Mouse (Mus musculus) forebrain, embryonic 16.5 days (tissue): Measurements from ENCODE around the gene Vasp. TPM values are rescaled to one million over a fixed set of nuclear protein-coding genes. Genes with fewer than 3 reads are reported as not detected.

Experiments
- ATAC-seq: fragments of 200-750 bp; cut with Nextera tagmentation; 2 replicates; pipeline ENCODE4 v1.8.0; 2017; ENCODE audit warnings: mild to moderate bottlenecking, moderate library complexity
- H3K27ac ChIP-seq: fragments of 300-500 bp; sonication (generic); 2 replicates; pipeline ENCODE4 v1.5.1; 2014; ENCODE audit warnings: low read length, control low read depth
- H3K27me3 ChIP-seq: fragments of 300-500 bp; sonication (generic); replicated peaks from 2 replicates; pipeline ENCODE4 v1.6.1; 2014; ENCODE audit warnings: low read length; ENCODE audit not compliant: control insufficient read depth, insufficient read depth
- H3K36me3 ChIP-seq: fragments of 300-500 bp; sonication (generic); 2 replicates; pipeline ENCODE4 v1.6.1; 2014; ENCODE audit not compliant: control insufficient read depth, insufficient read depth
- H3K4me1 ChIP-seq: fragments of 300-500 bp; sonication (generic); replicated peaks from 2 replicates; pipeline ENCODE4 v1.6.1; 2014; ENCODE audit warnings: low read length; ENCODE audit not compliant: control insufficient read depth, insufficient read depth
- H3K4me2 ChIP-seq: fragments of 300-500 bp; sonication (generic); 2 replicates; pipeline ENCODE4 v1.6.1; 2014; ENCODE audit warnings: mild to moderate bottlenecking, low read length, control low read depth
- H3K4me3 ChIP-seq: fragments of 300-500 bp; sonication (generic); replicated peaks from 2 replicates; pipeline ENCODE4 v1.5.1; 2014; ENCODE audit warnings: mild to moderate bottlenecking, low read length, control low read depth
- H3K9ac ChIP-seq: fragments of 300-500 bp; sonication (generic); replicated peaks from 2 replicates; pipeline ENCODE4 v1.6.1; 2014; ENCODE audit warnings: low read depth, low read length, control low read depth
- H3K9me3 ChIP-seq: fragments of 300-500 bp; sonication (generic); 2 replicates; pipeline ENCODE4 v1.6.1; 2016; ENCODE audit warnings: low read length; ENCODE audit not compliant: control insufficient read depth
- WGBS: fragments of 180-500 bp; shearing (Covaris S2); extraction: QIAGEN DNeasy Blood & Tissue Kit; methylation state at CpG from one replicate; pipeline ENCODE4 v1.1.7; 2014; 5-methylcytosine and 5-hydroxymethylcytosine counted together
- polyA plus RNA-seq: library from polyadenylated mRNA; unstranded; fragments of >200 nt; fragmentation: Nextera tagmentation; extraction: Ambion mirVana; gene quantifications from 2 replicates; pipeline ENCODE4 v1.2.1, GENCODE M21; 2015

The Vasp gene
- polyA plus RNA-seq, 1 experiment from 2014 or later, result 38.0 TPM

- no peaks in the 10 kb centered on the region for H3K27me3 ChIP-seq
- H3K4me1 ChIP-seq, result peaks cover 23% of the 10 kb centered on the region
- no peak overlapping the region for H3K4me2 ChIP-seq
- H3K27ac ChIP-seq, result no peak overlapping the region
- ATAC-seq, result no peak
- H3K9ac ChIP-seq, result no peak overlapping the region
- H3K4me3 ChIP-seq, result no peak overlapping the region
- no peaks in the 10 kb centered on the region for H3K9me3 ChIP-seq
- 82% methylated on average over 10 of the region's 10 CpGs for WGBS
- H3K36me3 ChIP-seq, result peaks cover 8% of the 10 kb centered on the region
These were observed 5.4 kb downstream of the Vasp start for GRCm38 (mm10) chr7:19265928-19266822.

GRCm38 (mm10) chr7:19265147-19265546 lies 6.5 kb downstream of the Vasp start:
- Histone ChIP-seq H3K9me3 (no peaks in the 10 kb centered on the region), H3K4me3 (no peak overlapping the region), H3K36me3 (peaks cover 14% of the 10 kb centered on the region), H3K27ac (no peak overlapping the region), H3K4me2 (no peak overlapping the region), H3K9ac (no peak overlapping the region), H3K27me3 (no peaks in the 10 kb centered on the region), H3K4me1 (peaks cover 13% of the 10 kb centered on the region)
- 86% methylated on average over 7 of the region's 7 CpGs for WGBS
- ATAC-seq, result no peak

GRCm38 (mm10) chr7:19258336-19258735 lies 13.3 kb downstream of the Vasp start:
- H3K36me3 ChIP-seq, result peaks cover 20% of the 10 kb centered on the region
- no peak for ATAC-seq
- H3K4me1 ChIP-seq, result no peaks in the 10 kb centered on the region
- H3K27ac ChIP-seq, result no peak overlapping the region
- no peak overlapping the region for H3K9ac ChIP-seq
- H3K9me3 ChIP-seq, result no peaks in the 10 kb centered on the region
- no peak overlapping the region for H3K4me2 ChIP-seq
- no peaks in the 10 kb centered on the region for H3K27me3 ChIP-seq
- 68% methylated on average over 3 of the region's 3 CpGs for WGBS
- no peak overlapping the region for H3K4me3 ChIP-seq

- WGBS, result 32% methylated on average over 11 of the region's 11 CpGs
- Histone ChIP-seq H3K4me1 (no peaks in the 10 kb centered on the region), H3K9me3 (no peaks in the 10 kb centered on the region), H3K4me2 (no peak overlapping the region), H3K27ac (no peak overlapping the region), H3K4me3 (no peak overlapping the region), H3K36me3 (peaks cover 16% of the 10 kb centered on the region), H3K9ac (no peak overlapping the region), H3K27me3 (no peaks in the 10 kb centered on the region)
- peak; percentile 62; the same call in 1 of the 2 replicates for ATAC-seq
These were observed 14.1 kb downstream of the Vasp start for GRCm38 (mm10) chr7:19257390-19258022.

- H3K27me3 ChIP-seq, result no peaks in the 10 kb centered on the region
- H3K36me3 ChIP-seq, result peaks cover 16% of the 10 kb centered on the region
- no peak overlapping the region for H3K9ac ChIP-seq
- no peaks in the 10 kb centered on the region for H3K4me1 ChIP-seq
- no peak for ATAC-seq
- H3K4me2 ChIP-seq, result no peak overlapping the region
- WGBS, result 89% methylated on average over 7 of the region's 7 CpGs
- no peaks in the 10 kb centered on the region for H3K9me3 ChIP-seq
- no peak overlapping the region for H3K27ac ChIP-seq
- no peak overlapping the region for H3K4me3 ChIP-seq
These were observed 15.1 kb downstream of the Vasp start for GRCm38 (mm10) chr7:19256567-19256966.

GRCm38 (mm10) chr7:19255395-19255794 lies 16.2 kb downstream of the Vasp start:
- peaks cover 13% of the 10 kb centered on the region for H3K36me3 ChIP-seq
- 92% methylated on average over 17 of the region's 17 CpGs for whole genome bisulfite sequencing
- ATAC-seq, result no peak
- no peak overlapping the region for H3K4me3 ChIP-seq
- no peak overlapping the region for H3K9ac ChIP-seq
- no peak overlapping the region for H3K4me2 ChIP-seq
- no peaks in the 10 kb centered on the region for H3K9me3 ChIP-seq
- no peak overlapping the region for H3K27ac ChIP-seq
- no peaks in the 10 kb centered on the region for H3K27me3 ChIP-seq
- H3K4me1 ChIP-seq, result no peaks in the 10 kb centered on the region

GRCm38 (mm10) chr7:19253437-19253836 lies 18.2 kb downstream of the Vasp start:
- Histone ChIP-seq H3K4me1 (no peaks in the 10 kb centered on the region), H3K9ac (no peak overlapping the region), H3K36me3 (peaks cover 10% of the 10 kb centered on the region), H3K27me3 (no peaks in the 10 kb centered on the region), H3K9me3 (no peaks in the 10 kb centered on the region), H3K4me3 (no peak overlapping the region), H3K27ac (no peak overlapping the region), H3K4me2 (no peak overlapping the region)
- WGBS, result 63% methylated on average over 5 of the region's 5 CpGs
- ATAC-seq, result no peak

- Histone ChIP-seq H3K27ac (no peak overlapping the region), H3K9me3 (no peaks in the 10 kb centered on the region), H3K36me3 (no peaks in the 10 kb centered on the region), H3K9ac (no peak overlapping the region), H3K4me3 (no peak overlapping the region), H3K4me2 (no peak overlapping the region), H3K4me1 (no peaks in the 10 kb centered on the region), H3K27me3 (no peaks in the 10 kb centered on the region)
- WGBS, result 85% methylated on average over 4 of the region's 4 CpGs
- no peak for ATAC-seq
These were observed 19.5 kb downstream of the Vasp start for GRCm38 (mm10) chr7:19252078-19252477.

GRCm38 (mm10) chr7:19247511-19247910 lies 24.1 kb downstream of the Vasp start:
- Histone ChIP-seq H3K36me3 (0 out of 2 replicates have a peak, but pooled peaks cover 2% of the 10 kb centered on the region), H3K9ac (no peak overlapping the region), H3K4me3 (no peak overlapping the region), H3K4me1 (no peaks in the 10 kb centered on the region), H3K9me3 (no peaks in the 10 kb centered on the region), H3K4me2 (no peak overlapping the region), H3K27me3 (no peaks in the 10 kb centered on the region), H3K27ac (no peak overlapping the region)
- ATAC-seq, result no peak
- 94% methylated on average over 2 of the region's 2 CpGs for WGBS
